Mouse (Mus musculus) midbrain, embryonic 13.5 days (tissue): Measurements from ENCODE around the gene Cacng6. TPM values are rescaled to one million over a fixed set of nuclear protein-coding genes. Genes with fewer than 3 reads are reported as not detected.
"Not testable (repeated sequence)": the region's sequence is repeated elsewhere in the genome, so short reads cannot be mapped to it uniquely, and the experiment has no call there.

Experiments
- ATAC-seq: fragments of 200-750 bp; cut with Nextera tagmentation; 2 replicates; pipeline ENCODE4 v1.8.0; 2017; ENCODE audit warnings: mild to moderate bottlenecking, moderate TSS enrichment, moderate library complexity
- H3K27ac ChIP-seq: fragments of 300-500 bp; sonication (generic); 2 replicates; pipeline ENCODE4 v1.5.1; 2015; ENCODE audit warnings: inconsistent platforms, mild to moderate bottlenecking, moderate library complexity
- H3K27me3 ChIP-seq: fragments of 300-500 bp; sonication (generic); 2 replicates; pipeline ENCODE4 v1.6.1; 2015; ENCODE audit warnings: mild to moderate bottlenecking, inconsistent platforms
- H3K36me3 ChIP-seq: fragments of 300-500 bp; sonication (generic); 2 replicates; pipeline ENCODE4 v1.6.1; 2015; ENCODE audit warnings: mild to moderate bottlenecking, inconsistent platforms
- H3K4me1 ChIP-seq: fragments of 300-500 bp; sonication (generic); replicated peaks from 2 replicates; pipeline ENCODE4 v1.6.1; 2015; ENCODE audit warnings: inconsistent platforms
- H3K4me2 ChIP-seq: fragments of 300-500 bp; sonication (generic); replicated peaks from 2 replicates; pipeline ENCODE4 v1.6.1; 2015; ENCODE audit warnings: moderate library complexity, mild to moderate bottlenecking, inconsistent platforms
- H3K4me3 ChIP-seq: fragments of 300-500 bp; sonication (generic); replicated peaks from 2 replicates; pipeline ENCODE4 v1.5.1; 2015; ENCODE audit warnings: mild to moderate bottlenecking, inconsistent platforms
- H3K9ac ChIP-seq: fragments of 300-500 bp; sonication (generic); replicated peaks from 2 replicates; pipeline ENCODE4 v1.6.1; 2015; ENCODE audit warnings: mild to moderate bottlenecking, inconsistent platforms
- H3K9me3 ChIP-seq: fragments of 300-500 bp; sonication (generic); 2 replicates; pipeline ENCODE4 v1.6.1; 2016; ENCODE audit warnings: mild to moderate bottlenecking, inconsistent platforms
- WGBS: fragments of 180-500 bp; shearing (Covaris S2); methylation state at CpG from one replicate; pipeline ENCODE4 v1.1.7; 2015; 5-methylcytosine and 5-hydroxymethylcytosine counted together
- polyA plus RNA-seq: library from polyadenylated mRNA; unstranded; fragments of >200 nt; fragmentation: Nextera tagmentation; extraction: Ambion mirVana; gene quantifications from 2 replicates; pipeline ENCODE4 v1.2.1, GENCODE M21; 2015

The Cacng6 gene
- polyA plus RNA-seq, 1 experiment from 2014 or later = not detected

DNA sequence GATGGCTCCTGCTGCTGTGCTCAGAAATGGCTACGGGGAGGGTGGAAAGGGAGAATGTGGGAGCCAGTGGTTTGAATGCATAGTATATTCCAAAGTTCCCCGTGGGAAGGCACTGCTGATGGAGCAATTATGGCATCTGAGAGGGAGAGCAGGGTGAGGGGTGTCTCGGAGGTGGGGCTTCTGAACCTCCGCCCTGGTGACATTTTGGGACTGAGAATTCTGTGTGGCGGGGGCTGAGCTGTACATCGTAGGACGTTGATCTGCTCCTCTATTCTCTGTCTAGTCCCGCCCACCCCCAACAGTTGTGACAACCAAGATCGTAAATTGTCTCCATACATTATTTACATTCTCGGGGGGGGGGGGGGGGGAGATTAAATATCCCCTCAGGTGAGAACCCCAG lies 26.6 kb upstream of the Cacng6 start:
- ATAC-seq = 0 out of 2 replicates have a peak, but pooled peaks have one; percentile 35
- peak overlapping the region; percentile 19; the same call in 1 of the 2 replicates for H3K4me2 ChIP-seq
- no peaks in the 10 kb centered on the region for H3K27me3 ChIP-seq
- H3K36me3 ChIP-seq = peaks cover 32% of the 10 kb centered on the region
- peak overlapping the region; percentile 28; the same call in 1 of the 2 replicates for H3K9ac ChIP-seq
- H3K4me1 ChIP-seq = peaks cover 35% of the 10 kb centered on the region
- peak overlapping the region; percentile 53; the same call in 1 of the 2 replicates for H3K27ac ChIP-seq
- no peak overlapping the region; the same call in 1 of the 2 replicates for H3K4me3 ChIP-seq
- 51% methylated on average over 10 of the region's 10 CpGs for whole genome bisulfite sequencing
- no peaks in the 10 kb centered on the region for H3K9me3 ChIP-seq

DNA sequence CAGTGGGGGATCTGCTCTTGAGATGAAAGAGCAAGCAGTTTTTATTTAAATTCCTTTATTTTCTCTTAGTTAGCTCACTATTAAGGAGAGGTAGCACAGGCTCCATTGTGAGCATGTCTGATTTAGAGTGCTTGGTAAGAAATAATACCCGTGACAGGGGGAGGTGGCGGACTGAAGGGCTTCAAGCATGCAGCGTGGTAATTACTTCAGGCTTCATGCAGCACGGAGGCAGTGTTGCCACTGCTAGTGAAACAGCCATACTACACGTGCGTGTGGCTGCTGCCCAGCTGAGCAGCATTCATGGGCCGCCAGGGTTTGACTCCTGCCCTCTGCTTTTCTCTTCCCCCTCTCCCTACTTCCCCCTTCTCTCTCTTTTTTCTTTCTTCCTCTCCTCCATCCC lies 26.2 kb upstream of the Cacng6 start:
- WGBS = 22% methylated on average over 7 of the region's 7 CpGs
- H3K36me3 ChIP-seq = peaks cover 32% of the 10 kb centered on the region

DNA sequence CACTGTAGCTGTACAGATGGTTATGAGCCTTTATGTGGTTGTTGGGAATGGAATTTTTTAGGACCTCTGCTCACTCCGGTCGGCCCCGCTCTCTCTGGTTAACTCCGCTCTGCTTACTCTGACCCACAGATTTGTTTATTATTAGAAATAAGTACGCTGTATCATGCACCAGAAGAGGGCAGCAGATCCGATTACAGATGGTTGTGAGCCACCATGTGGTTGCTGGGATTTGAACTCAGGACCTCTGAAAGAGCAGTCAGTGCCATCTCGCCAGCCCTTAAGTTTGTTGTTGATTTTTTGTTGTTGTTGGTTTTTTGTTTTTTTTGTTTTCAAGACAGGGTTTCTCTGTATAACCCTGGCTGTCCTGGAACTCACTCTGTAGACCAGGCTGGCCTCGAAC lies 25.6 kb upstream of the Cacng6 start:
- 89% methylated on average over 8 of the region's 8 CpGs for WGBS
- ATAC-seq, H3K9ac ChIP-seq, H3K27me3 ChIP-seq, H3K9me3 ChIP-seq, H3K4me2 ChIP-seq, H3K4me3 ChIP-seq, H3K27ac ChIP-seq: not testable (repeated sequence)
- H3K36me3 ChIP-seq = peaks cover 37% of the 10 kb centered on the region
- peaks cover 25% of the 10 kb centered on the region for H3K4me1 ChIP-seq

More for the DNA sequence above, 26.2 kb upstream of the Cacng6 start:
- Histone ChIP-seq H3K4me1 (peaks cover 31% of the 10 kb centered on the region), H3K27ac (peak overlapping the region; percentile 53; the same call in 1 of the 2 replicates), H3K9me3 (no peaks in the 10 kb centered on the region), H3K4me2 (peak overlapping the region; percentile 19; the same call in 1 of the 2 replicates), H3K4me3 (no peak overlapping the region; the same call in 1 of the 2 replicates), H3K9ac (peak overlapping the region; percentile 28; the same call in 1 of the 2 replicates), H3K27me3 (no peaks in the 10 kb centered on the region)
- peak; percentile 81 for ATAC-seq

DNA sequence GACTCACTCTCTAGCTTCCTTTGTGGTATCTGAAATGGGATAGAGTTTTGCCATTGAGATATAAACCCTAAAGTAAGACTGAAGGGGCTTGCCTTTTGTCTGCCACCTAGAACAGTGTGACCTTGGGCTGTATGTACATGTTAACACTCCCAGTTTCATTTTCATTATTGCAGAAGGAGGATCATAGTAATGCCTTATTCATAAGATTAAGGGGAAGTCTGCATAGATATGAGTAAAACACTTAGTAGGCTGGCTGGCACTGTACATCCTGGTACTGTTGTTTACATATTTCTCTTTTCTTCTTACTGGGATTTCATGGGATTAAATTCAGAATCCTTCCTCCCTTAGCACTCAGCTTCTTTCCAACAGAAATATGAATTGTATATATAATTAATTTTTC lies 24.1 kb upstream of the Cacng6 start:
- H3K27me3 ChIP-seq = no peaks in the 10 kb centered on the region
- peaks cover 29% of the 10 kb centered on the region for H3K36me3 ChIP-seq
- H3K4me3 ChIP-seq = no peak overlapping the region
- H3K4me2 ChIP-seq = no peak overlapping the region
- H3K4me1 ChIP-seq = peaks cover 19% of the 10 kb centered on the region
- H3K9ac ChIP-seq = no peak overlapping the region
- ATAC-seq = no peak
- H3K9me3 ChIP-seq = no peaks in the 10 kb centered on the region
- H3K27ac ChIP-seq = no peak overlapping the region

DNA sequence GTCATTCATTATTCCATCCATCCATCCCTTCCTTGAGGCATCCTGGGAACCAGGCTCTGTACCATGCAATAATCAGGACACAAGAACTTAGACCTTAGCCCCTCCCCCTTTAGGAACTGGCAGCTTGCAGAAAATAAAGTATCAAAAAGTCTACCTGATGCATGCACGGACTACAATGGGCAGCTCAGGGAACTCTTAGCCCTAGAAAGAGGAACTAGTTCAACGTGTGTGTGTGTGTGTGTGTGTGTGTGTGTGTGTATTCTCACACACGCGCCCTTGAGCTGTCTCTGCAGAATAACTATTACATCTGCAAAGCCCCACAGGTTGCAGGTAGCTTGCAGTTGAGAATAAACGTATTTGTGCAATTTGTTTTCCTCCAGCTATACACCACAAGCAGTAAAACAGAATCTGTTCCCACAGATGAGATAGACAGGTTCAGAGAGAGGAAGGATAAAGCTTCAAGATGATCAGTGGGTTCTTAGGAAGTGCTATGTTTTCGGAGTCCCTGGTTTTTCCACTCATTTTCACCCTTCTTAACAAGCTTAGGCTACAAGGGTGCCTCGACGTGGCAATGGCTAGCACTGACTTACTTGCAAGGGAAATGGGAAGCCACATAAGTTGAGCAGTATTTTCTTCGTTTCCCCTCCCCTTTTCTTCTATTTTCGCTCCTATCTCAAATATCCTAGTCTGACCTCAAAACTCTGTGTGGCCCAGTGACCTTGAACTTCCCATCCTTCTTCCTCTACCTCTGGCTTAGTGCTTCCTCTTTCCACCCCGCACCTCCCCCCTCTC lies 14.1 kb upstream of the Cacng6 start:
- H3K9me3 ChIP-seq = no peaks in the 10 kb centered on the region
- no peak overlapping the region for H3K27ac ChIP-seq
- ATAC-seq = no peak
- H3K9ac ChIP-seq = no peak overlapping the region
- 0 out of 2 replicates have a peak, but pooled peaks cover 6% of the 10 kb centered on the region for H3K36me3 ChIP-seq
- H3K27me3 ChIP-seq = peaks cover 33% of the 10 kb centered on the region
- no peak overlapping the region for H3K4me2 ChIP-seq
- H3K4me3 ChIP-seq = no peak overlapping the region
- H3K4me1 ChIP-seq = peaks cover 21% of the 10 kb centered on the region
- WGBS = 71% methylated on average over 11 of the region's 11 CpGs

DNA sequence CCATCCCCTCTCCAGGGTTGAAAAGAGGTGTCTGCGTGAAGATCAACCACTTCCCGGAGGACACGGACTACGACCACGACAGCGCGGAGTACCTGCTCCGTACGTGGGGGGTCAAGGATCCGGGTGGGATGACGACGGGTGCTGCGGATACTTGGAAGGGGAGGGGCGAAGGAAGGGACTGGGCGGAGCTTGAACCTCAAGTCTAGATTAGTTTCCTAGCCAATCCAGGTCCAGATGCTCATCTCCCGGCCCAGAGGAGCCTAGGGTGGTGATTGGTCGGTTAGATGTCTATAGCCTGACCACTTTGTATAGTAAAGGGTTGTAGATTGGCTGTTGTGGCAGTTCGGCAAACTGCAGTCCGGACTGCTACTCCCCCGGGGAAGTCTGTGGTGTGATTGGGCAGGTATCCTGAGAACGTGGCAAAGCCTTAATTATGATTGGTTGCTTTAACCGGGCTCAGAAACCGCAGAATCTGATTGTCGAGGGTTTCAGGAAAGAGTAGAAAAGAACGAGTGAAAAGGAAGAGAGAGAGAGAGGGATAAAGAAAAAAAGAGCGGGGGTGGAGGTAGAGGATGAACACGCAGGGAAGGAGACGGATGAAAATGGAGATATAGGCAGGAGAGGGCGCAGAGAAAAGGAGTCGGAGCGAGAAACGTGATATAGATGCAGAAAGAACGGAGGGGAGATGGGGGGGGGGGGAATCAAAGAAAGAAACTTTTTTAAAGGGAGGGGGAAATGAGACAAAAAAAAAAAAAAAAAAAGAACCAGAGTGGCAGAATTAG lies 12.6 kb upstream of the Cacng6 start:
- WGBS = under 1% methylated on average over 33 of the region's 33 CpGs
- H3K36me3 ChIP-seq = 0 out of 2 replicates have a peak, but pooled peaks cover 3% of the 10 kb centered on the region
- H3K9ac ChIP-seq = peak overlapping the region; percentile 57

DNA sequence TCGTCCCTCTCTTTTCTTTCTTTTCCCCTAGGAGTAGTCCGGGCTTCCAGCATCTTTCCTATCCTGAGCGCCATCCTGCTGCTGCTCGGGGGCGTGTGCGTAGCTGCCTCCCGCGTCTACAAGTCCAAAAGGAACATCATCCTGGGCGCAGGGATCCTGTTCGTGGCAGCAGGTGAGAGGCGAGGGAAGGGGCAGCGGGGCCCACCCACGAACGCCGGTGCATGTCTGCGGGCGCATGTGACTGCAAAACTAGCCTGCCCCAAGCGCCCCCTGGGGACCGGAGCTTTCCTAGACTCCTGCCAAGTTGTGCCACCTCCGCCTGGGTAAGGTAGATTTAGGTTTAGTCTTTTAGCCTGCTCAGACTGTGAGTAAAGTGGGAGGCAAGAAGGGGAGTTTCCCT lies 12.0 kb upstream of the Cacng6 start:
- no peak for ATAC-seq
- Histone ChIP-seq H3K4me1 (peaks cover 27% of the 10 kb centered on the region), H3K9me3 (no peaks in the 10 kb centered on the region), H3K4me3 (peak overlapping the region; percentile 44), H3K4me2 (peak overlapping the region; percentile 72), H3K36me3 (no peaks in the 10 kb centered on the region), H3K9ac (peak overlapping the region; percentile 57), H3K27ac (no peak overlapping the region), H3K27me3 (peaks cover 48% of the 10 kb centered on the region)
- WGBS = 2% methylated on average over 20 of the region's 20 CpGs

More for the DNA sequence above, 12.6 kb upstream of the Cacng6 start:
- H3K9me3 ChIP-seq = no peaks in the 10 kb centered on the region
- H3K27ac ChIP-seq = no peak overlapping the region
- peaks cover 41% of the 10 kb centered on the region for H3K27me3 ChIP-seq
- peak; percentile 90 for ATAC-seq
- H3K4me2 ChIP-seq = peak overlapping the region; percentile 72
- H3K4me3 ChIP-seq = peak overlapping the region; percentile 44
- H3K4me1 ChIP-seq = peaks cover 27% of the 10 kb centered on the region

DNA sequence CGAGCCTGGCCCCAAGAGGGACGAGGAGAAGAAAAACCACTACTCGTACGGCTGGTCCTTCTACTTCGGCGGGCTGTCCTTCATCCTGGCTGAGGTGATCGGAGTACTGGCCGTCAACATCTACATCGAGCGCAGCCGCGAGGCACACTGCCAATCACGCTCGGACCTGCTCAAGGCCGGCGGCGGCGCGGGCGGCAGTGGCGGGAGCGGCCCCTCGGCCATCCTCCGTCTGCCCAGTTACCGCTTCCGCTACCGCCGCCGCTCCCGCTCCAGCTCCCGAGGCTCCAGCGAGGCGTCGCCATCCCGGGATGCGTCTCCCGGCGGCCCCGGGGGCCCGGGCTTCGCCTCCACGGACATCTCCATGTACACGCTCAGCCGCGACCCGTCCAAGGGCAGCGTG lies 9.1 kb upstream of the Cacng6 start:
- peak overlapping the region; percentile 99 for H3K4me2 ChIP-seq
- H3K9me3 ChIP-seq = no peaks in the 10 kb centered on the region
- peak; percentile 12; the same call in 1 of the 2 replicates for ATAC-seq
- H3K4me1 ChIP-seq = peaks cover 27% of the 10 kb centered on the region
- peak overlapping the region; percentile 78 for H3K9ac ChIP-seq
- peaks cover 64% of the 10 kb centered on the region for H3K27me3 ChIP-seq
- no peak overlapping the region for H3K27ac ChIP-seq
- under 1% methylated on average over 47 of the region's 47 CpGs for WGBS
- peak overlapping the region; percentile 60 for H3K4me3 ChIP-seq
- H3K36me3 ChIP-seq = no peaks in the 10 kb centered on the region

DNA sequence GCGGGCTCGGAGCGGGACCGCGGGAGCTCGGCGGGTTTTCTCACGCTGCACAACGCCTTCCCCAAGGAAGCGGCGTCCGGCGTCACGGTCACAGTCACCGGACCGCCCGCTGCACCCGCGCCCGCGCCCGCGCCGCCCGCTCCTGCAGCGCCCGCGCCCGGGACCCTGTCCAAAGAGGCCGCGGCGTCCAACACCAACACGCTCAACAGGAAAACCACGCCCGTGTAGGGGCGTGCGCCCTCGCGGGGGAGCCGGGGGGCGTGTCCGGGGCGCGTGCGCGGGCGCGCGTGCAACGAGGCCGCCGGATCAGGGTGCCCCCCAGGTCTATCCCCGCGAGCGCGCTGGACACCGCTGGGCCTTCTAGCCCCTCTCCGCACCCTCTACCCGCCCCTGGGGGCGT lies 8.6 kb upstream of the Cacng6 start:
- H3K27ac ChIP-seq = no peak overlapping the region
- H3K4me1 ChIP-seq = peaks cover 27% of the 10 kb centered on the region
- peak overlapping the region; percentile 60 for H3K4me3 ChIP-seq
- peaks cover 67% of the 10 kb centered on the region for H3K27me3 ChIP-seq
- peak; percentile 19; the same call in 1 of the 2 replicates for ATAC-seq
- no peaks in the 10 kb centered on the region for H3K36me3 ChIP-seq
- WGBS = under 1% methylated on average over 36 of the region's 60 CpGs
- H3K9ac ChIP-seq = peak overlapping the region; percentile 78
- H3K4me2 ChIP-seq = peak overlapping the region; percentile 99
- H3K9me3 ChIP-seq = no peaks in the 10 kb centered on the region

DNA sequence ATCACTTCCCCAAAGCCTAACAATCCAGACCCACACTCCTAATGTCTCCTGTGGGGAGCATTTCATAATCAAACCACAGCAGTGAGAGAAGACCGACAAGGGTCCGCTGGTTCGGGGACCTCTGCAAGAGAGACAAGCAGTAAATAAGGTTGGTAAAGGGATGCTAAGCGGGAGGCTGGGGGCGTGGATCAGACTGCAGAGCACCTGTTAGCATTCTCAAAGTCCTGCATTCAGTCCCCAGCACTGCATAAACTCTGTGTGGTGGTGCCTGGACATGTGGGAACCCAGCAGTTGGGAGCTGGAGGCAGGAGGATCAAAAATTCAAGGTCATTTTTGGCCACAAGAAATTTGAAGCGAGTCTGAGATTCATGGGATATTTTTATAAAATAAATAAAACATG lies 4.1 kb upstream of the Cacng6 start:
- H3K36me3 ChIP-seq = no peaks in the 10 kb centered on the region
- H3K9me3 ChIP-seq = no peaks in the 10 kb centered on the region
- no peak overlapping the region for H3K4me3 ChIP-seq
- peaks cover 77% of the 10 kb centered on the region for H3K27me3 ChIP-seq
- no peak overlapping the region for H3K9ac ChIP-seq
- H3K4me2 ChIP-seq = no peak overlapping the region
- H3K4me1 ChIP-seq = peaks cover 13% of the 10 kb centered on the region
- no peak for ATAC-seq
- WGBS = 37% methylated on average over 6 of the region's 6 CpGs
- no peak overlapping the region for H3K27ac ChIP-seq

DNA sequence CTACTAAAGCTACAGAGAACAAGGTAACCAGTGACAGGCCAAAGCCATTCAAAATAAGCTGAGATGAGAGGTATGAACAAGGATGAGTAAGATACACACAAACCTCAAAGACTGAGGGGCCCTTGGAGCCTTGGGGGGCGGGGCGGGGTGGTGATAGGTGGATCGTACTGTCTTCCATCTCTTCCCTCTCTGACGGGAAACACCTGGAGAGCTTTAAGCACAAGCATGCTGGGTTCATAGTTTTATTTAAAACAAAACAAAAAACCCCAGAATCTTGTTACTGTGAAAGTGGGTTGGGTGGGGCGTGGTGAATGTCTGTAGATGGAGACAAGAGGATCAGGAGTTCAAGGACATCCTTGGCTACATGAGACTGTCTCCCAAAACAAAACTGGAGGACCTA lies 3.5 kb upstream of the Cacng6 start:
- Histone ChIP-seq H3K4me2 (no peak overlapping the region), H3K27me3 (peaks cover 80% of the 10 kb centered on the region), H3K4me1 (peaks cover 9% of the 10 kb centered on the region), H3K4me3 (no peak overlapping the region), H3K36me3 (no peaks in the 10 kb centered on the region), H3K9me3 (no peaks in the 10 kb centered on the region), H3K9ac (no peak overlapping the region), H3K27ac (no peak overlapping the region)
- 60% methylated on average over 5 of the region's 5 CpGs for WGBS
- no peak for ATAC-seq

DNA sequence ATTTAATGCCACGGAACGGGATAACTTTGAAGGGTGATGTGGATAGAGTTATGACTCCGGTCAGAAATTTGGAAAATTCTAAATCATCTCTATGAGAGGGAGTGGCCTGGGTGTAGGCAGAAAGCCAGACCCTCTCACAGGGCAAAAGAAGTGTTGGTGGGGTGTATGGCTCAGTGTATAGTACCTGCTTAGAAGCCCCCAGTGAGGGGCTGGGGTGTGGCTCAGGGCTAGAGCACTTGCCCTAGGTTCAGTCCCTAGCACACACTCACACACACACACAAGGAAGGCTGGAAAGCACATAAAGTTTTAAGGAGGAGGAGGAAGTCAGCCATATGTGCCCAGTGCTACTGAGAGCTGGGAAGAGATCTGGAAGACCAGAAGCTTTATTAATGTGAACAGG lies 2.7 kb upstream of the Cacng6 start:
- Histone ChIP-seq H3K27me3 (peaks cover 77% of the 10 kb centered on the region), H3K36me3 (no peaks in the 10 kb centered on the region), H3K27ac (no peak overlapping the region), H3K4me3 (no peak overlapping the region), H3K4me2 (no peak overlapping the region), H3K9me3 (no peaks in the 10 kb centered on the region), H3K4me1 (peaks cover 7% of the 10 kb centered on the region), H3K9ac (no peak overlapping the region)
- 89% methylated on average over 3 of the region's 3 CpGs for WGBS
- ATAC-seq = no peak
